Mouse (Mus musculus): ENCODE measurements around the gene Fam19a1. TPM values are rescaled to one million over a fixed set of nuclear protein-coding genes. Genes with fewer than 3 reads are reported as not detected.

The Fam19a1 gene
- polyA plus RNA-seq (2016; fragmentation: Nextera tagmentation; extraction: Ambion mirVana), result 4.8 and 8.9 TPM in 2 replicates

DNA sequence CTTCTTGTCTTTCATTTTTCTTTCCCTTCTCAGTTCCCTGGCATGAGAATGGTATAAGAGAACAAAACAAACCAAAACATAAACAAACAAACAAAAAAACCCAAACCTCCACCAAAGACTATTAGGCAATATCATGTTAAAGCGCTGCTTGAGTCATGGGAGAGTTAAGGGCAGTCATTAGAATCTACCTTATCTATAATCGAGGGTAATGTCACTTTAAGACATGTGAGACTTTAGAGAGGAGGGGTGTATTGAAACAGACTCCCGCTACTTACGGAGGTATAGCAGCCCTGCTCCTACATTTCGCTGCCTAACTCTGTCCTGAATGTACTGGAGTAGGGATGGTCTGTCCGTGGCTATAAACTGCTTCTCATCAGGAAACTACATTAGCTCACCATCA, at the start of gene Fam19a1:
Gene Fam19a1 (plus strand): TSS at position 301 of the 400 bp plus-strand sequence.
- H3K36me3 ChIP-seq, result no peaks in the 10 kb centered on the region
- H3K4me1 ChIP-seq (replicated peaks), result peaks cover 14% of the 10 kb centered on the region; the same call in 1 of the 2 replicates
- WGBS, result 20% methylated on average over 6 of the region's 6 CpGs
- no peaks in the 10 kb centered on the region for H3K9me3 ChIP-seq
- H3K27me3 ChIP-seq, result 0 out of 2 replicates have a peak, but pooled peaks cover 2% of the 10 kb centered on the region
- peak within 1 kb of the TSS; percentile 93 for H3K4me2 ChIP-seq
- ATAC-seq (ENCODE audit: insufficient number of reproducible peaks, insufficient read depth, low FRiP score, low TSS enrichment, low read depth), result no peak
- H3K27ac ChIP-seq, result no peak within 1 kb of the TSS
- H3K9ac ChIP-seq (replicated peaks), result no peak within 1 kb of the TSS; the same call in 1 of the 2 replicates
- peak within 1 kb of the TSS; percentile 26 for H3K4me3 ChIP-seq (replicated peaks)

DNA sequence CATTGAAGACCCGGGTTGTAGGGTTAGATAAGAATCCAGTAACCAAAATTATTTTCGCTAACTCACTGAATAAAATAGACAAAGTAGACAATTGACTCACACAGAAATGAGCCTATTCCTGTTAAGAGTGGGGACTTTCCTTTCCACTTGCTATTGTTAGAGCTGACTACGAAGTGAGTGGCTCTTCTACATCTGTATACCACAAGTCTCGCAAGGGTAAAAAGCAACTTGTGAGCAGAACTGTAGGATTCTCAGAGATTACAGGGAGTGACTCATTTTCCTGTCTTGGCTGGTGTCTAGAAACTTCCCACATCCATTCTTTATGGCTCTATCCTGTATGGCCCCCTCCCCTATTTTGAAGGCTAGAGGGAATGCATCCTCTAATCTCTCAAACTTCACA, 41.9 kb upstream of the Fam19a1 start:
- ATAC-seq (ENCODE audit: insufficient number of reproducible peaks, insufficient read depth, low FRiP score, low TSS enrichment, low read depth), result no peak
- Histone ChIP-seq H3K27me3 (no peaks in the 10 kb centered on the region), H3K9ac (replicated peaks) (no peak overlapping the region), H3K27ac (no peak overlapping the region), H3K4me3 (replicated peaks) (no peak overlapping the region), H3K4me2 (no peak overlapping the region), H3K4me1 (replicated peaks) (no peaks in the 10 kb centered on the region), H3K36me3 (no peaks in the 10 kb centered on the region), H3K9me3 (no peaks in the 10 kb centered on the region)
- WGBS, result 89% methylated on average over 4 of the region's 4 CpGs

DNA sequence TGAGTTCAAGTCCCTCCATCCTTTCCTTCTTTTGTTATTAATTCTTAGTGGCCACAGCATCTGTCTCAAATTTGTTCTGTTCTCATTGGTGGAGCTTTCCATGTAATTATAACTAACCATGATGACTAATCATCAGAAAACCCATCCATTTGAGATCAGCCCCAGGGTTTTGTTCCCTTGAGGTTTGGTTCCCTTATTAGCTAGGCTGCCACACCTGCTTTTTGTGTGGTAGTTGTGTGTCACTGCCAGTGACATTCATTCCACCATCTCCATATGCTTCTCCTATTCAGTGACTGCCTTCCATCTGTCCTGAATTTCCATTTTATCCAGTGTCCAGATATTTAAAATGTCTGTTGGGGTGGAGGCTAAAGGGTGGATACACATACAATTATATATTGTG, 41.4 kb upstream of the Fam19a1 start:
- Histone ChIP-seq H3K4me3 (replicated peaks) (no peak overlapping the region), H3K9ac (replicated peaks) (no peak overlapping the region), H3K4me1 (replicated peaks) (no peaks in the 10 kb centered on the region), H3K27me3 (no peaks in the 10 kb centered on the region), H3K4me2 (no peak overlapping the region), H3K36me3 (no peaks in the 10 kb centered on the region), H3K9me3 (no peaks in the 10 kb centered on the region), H3K27ac (no peak overlapping the region)
- no peak for ATAC-seq (ENCODE audit: insufficient number of reproducible peaks, insufficient read depth, low FRiP score, low TSS enrichment, low read depth)

DNA sequence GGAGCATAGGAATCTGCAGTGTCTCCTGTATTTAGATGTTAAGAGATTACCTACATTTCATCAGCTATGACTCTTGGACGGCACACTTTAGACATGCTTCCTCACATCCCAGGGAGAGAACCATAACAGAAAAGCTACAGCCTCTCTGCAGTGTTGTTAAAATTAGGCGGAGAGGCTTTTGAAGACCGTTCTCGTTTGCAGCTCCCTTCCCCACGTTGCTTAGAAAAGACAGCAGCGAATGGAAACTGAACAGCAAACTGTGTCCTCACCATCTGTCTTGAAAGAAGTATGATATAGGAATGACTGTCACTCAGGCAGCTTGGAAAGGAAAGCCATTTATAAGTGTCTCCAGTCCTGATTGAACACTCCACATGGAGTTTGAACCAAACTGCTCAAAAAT, 23.0 kb upstream of the Fam19a1 start:
- Histone ChIP-seq H3K9ac (replicated peaks) (no peak overlapping the region), H3K9me3 (no peaks in the 10 kb centered on the region), H3K36me3 (no peaks in the 10 kb centered on the region), H3K27ac (no peak overlapping the region), H3K27me3 (no peaks in the 10 kb centered on the region), H3K4me3 (replicated peaks) (no peak overlapping the region), H3K4me1 (replicated peaks) (no peaks in the 10 kb centered on the region), H3K4me2 (no peak overlapping the region)
- ATAC-seq (ENCODE audit: insufficient number of reproducible peaks, insufficient read depth, low FRiP score, low TSS enrichment, low read depth), result no peak
- WGBS, result 87% methylated on average over 6 of the region's 6 CpGs

DNA sequence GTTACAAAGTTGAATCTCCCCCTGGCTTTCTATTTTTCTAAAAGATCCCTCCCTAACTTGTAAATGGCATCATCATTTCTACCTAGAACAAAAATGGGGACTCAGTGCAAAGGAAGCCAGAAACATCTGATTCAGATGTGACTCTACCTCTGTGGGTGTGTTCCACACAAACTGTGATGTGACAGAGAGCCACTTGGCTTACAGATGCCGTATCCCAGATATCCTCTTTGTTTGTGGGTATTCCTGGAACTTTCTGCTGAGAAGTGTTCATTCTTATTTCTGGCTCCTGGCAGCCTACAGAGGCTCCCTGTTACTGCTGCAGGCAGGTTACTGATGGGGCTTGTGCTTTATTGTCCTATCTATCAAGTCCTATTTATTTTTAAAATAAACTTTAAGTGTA, 19.2 kb upstream of the Fam19a1 start:
- Histone ChIP-seq H3K9ac (replicated peaks) (no peak overlapping the region), H3K4me2 (no peak overlapping the region), H3K4me3 (replicated peaks) (no peak overlapping the region), H3K4me1 (replicated peaks) (no peaks in the 10 kb centered on the region), H3K9me3 (no peaks in the 10 kb centered on the region), H3K27me3 (no peaks in the 10 kb centered on the region), H3K27ac (no peak overlapping the region), H3K36me3 (no peaks in the 10 kb centered on the region)
- ATAC-seq (ENCODE audit: insufficient number of reproducible peaks, insufficient read depth, low FRiP score, low TSS enrichment, low read depth), result no peak
- WGBS, result 74% methylated on average over 1 of the region's 1 CpGs

DNA sequence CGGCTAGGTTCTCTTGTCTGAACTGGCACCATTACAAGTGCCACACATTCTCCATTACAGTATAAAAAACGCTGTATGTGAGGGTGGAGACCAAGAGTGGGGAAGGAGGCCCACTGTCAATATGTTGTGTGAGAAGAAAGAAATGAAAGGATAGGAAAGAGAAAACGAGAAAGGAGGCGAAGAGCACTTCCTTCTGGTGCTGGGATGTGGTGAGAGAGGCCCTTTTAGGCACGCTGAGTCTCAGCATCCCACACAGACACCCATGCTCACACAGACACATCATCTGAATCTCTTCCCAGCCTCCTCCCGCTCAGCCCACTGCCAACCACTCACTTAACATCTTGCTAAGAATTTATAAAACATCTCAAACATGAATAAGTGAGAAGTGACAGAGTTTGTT, 14.7 kb upstream of the Fam19a1 start:
- H3K9me3 ChIP-seq, result no peaks in the 10 kb centered on the region
- H3K9ac ChIP-seq (replicated peaks), result no peak overlapping the region
- H3K27ac ChIP-seq, result no peak overlapping the region
- no peaks in the 10 kb centered on the region for H3K4me1 ChIP-seq (replicated peaks)
- no peak overlapping the region for H3K4me3 ChIP-seq (replicated peaks)
- ATAC-seq (ENCODE audit: insufficient number of reproducible peaks, insufficient read depth, low FRiP score, low TSS enrichment, low read depth), result no peak
- H3K4me2 ChIP-seq, result no peak overlapping the region
- H3K36me3 ChIP-seq, result no peaks in the 10 kb centered on the region
- WGBS, result 74% methylated on average over 6 of the region's 6 CpGs
- no peaks in the 10 kb centered on the region for H3K27me3 ChIP-seq

DNA sequence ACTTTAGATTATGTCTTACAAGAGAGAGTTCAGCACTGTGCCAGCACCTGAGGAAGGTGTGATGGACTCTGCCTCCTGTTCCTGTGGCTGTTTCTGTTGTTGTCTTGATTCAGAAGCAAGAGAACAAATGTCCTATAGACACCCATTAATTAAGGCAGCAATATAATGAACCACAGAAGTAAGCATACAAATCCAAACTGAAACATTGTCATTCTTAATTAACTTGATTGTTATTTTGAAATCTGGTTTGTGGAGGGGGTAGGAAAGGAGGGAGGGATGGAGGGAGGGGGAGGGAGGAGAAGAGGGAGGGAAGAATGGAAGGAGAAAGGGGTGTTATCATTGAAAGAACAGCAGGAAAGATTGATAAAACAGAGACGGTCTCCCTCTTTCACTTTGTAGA, 1.3 kb upstream of the Fam19a1 start:
- WGBS, result 71% methylated on average over 1 of the region's 1 CpGs
- ATAC-seq (ENCODE audit: insufficient number of reproducible peaks, insufficient read depth, low FRiP score, low TSS enrichment, low read depth), result no peak

DNA sequence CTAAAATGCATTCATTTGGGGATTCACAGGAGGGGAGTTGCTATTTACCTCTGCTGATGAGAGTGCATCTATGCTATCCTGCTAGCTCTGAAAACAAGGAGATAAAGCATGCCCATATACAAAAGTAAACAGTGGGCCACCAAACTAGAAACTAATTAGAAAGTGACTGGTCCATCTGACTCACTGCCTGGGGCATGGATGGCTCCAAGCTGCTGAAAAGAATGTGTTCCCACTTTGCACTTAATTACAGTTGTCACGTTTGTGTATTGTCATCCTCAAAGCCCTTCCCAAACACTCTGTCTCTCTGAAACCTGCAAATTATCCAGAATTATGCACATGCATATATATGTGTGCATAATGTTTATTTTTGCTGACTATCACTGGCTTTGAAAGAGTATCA, 1.2 kb downstream of the Fam19a1 start:
- ATAC-seq (ENCODE audit: insufficient number of reproducible peaks, insufficient read depth, low FRiP score, low TSS enrichment, low read depth), result no peak
- no peaks in the 10 kb centered on the region for H3K36me3 ChIP-seq
- peak overlapping the region; percentile 93 for H3K4me2 ChIP-seq
- no peak overlapping the region for H3K9ac ChIP-seq (replicated peaks)
- H3K27ac ChIP-seq, result no peak overlapping the region
- peaks cover 17% of the 10 kb centered on the region; the same call in 1 of the 2 replicates for H3K4me1 ChIP-seq (replicated peaks)
- H3K27me3 ChIP-seq, result 0 out of 2 replicates have a peak, but pooled peaks cover 2% of the 10 kb centered on the region
- no peaks in the 10 kb centered on the region for H3K9me3 ChIP-seq
- WGBS, result 13% methylated on average over 1 of the region's 1 CpGs
- H3K4me3 ChIP-seq (replicated peaks), result peak overlapping the region; percentile 26

More for the DNA sequence above, 1.3 kb upstream of the Fam19a1 start:
- Histone ChIP-seq H3K4me1 (replicated peaks) (peaks cover 10% of the 10 kb centered on the region; the same call in 1 of the 2 replicates), H3K27me3 (0 out of 2 replicates have a peak, but pooled peaks cover 2% of the 10 kb centered on the region), H3K27ac (no peak overlapping the region), H3K4me3 (replicated peaks) (no peak overlapping the region), H3K4me2 (no peak overlapping the region), H3K36me3 (no peaks in the 10 kb centered on the region), H3K9ac (replicated peaks) (no peak overlapping the region), H3K9me3 (no peaks in the 10 kb centered on the region)

DNA sequence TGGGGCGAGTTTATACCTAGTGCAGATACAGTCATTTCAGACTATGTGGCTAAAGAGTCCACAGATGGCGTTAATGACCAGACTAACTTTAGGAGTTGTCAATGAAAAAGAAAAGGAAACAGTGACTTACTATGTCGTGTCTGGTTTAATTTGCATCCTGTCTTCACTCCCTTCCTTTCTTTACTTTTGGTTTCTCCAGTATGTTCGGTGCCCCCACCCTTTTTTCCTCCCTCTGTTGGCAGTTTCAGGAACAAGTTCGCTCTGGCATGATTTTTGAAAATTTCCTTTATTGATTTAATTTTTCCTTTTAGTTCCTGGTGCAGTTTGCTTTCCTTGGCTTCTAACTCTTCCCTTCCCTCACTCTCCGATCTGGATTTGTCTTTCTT, 3.2 kb downstream of the Fam19a1 start:
- Histone ChIP-seq H3K4me1 (replicated peaks) (peaks cover 17% of the 10 kb centered on the region; the same call in 1 of the 2 replicates), H3K27ac (no peak overlapping the region), H3K36me3 (no peaks in the 10 kb centered on the region), H3K9me3 (no peaks in the 10 kb centered on the region), H3K4me2 (peak overlapping the region; percentile 93), H3K4me3 (replicated peaks) (peak overlapping the region; percentile 53), H3K27me3 (0 out of 2 replicates have a peak, but pooled peaks cover 2% of the 10 kb centered on the region), H3K9ac (replicated peaks) (peak overlapping the region; percentile 75)
- ATAC-seq (ENCODE audit: insufficient number of reproducible peaks, insufficient read depth, low FRiP score, low TSS enrichment, low read depth), result no peak
- 7% methylated on average over 6 of the region's 6 CpGs for WGBS

DNA sequence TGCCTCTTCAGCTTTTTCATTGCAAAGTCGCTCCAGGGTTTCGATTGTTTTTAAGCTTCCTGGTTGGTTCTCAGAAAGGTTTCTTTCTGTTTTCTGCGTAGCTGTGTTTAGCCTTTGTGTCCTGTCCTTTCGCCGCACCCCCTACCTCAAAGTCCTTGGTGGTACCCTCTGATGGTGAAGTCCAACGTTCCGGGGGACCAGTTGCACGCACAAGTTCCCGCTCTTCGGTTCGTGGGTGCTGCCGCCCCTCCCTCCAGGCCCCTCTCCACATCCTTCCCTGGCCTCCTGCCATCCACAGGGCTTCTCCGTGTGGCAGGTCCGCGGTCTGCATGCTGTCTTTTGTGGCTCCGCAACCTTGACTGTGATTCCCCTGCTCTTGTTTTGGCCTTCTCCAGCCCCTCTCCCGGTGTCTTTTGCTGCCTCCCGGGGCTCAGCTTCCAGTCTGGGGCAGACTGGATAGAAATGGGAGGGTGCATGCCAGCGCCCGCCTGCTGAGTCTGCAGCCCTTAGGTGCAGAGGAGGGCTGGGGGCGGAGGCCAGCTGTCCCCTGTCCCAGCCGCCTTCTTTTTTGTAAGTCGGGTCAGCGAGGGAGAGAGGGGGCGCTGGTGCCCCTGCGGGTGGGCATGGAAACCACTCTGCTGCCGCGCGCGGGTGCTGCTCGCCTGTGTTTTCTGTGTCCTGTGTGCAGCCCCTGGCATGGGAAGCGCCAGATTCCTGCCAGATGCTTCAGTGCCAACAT, 3.7 kb downstream of the Fam19a1 start:
- H3K9ac ChIP-seq (replicated peaks), result peak overlapping the region; percentile 75

DNA sequence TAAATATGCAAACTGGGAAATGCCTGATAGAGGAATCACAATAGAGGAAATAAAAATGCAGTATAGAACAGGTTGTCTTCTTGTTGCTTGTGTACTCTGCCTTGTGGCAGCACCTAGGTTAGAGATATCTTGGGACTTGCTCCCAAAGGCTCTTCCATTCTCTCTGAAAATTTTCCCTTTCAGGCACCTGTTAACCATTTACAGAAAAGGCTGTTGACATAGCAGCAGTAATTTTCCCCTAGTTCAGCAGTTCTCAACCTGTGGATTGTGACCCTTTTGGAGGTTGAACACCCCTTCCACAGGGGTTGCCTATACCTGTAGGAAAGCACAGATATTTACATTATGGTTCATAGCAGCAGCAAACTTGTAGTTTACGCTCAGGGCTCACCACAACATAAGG, 30.4 kb downstream of the Fam19a1 start:
- no peaks in the 10 kb centered on the region for H3K27me3 ChIP-seq
- no peak overlapping the region for H3K4me2 ChIP-seq
- no peaks in the 10 kb centered on the region for H3K36me3 ChIP-seq
- no peak overlapping the region for H3K4me3 ChIP-seq (replicated peaks)
- H3K27ac ChIP-seq, result no peak overlapping the region
- 90% methylated on average over 1 of the region's 1 CpGs for WGBS
- ATAC-seq (ENCODE audit: insufficient number of reproducible peaks, insufficient read depth, low FRiP score, low TSS enrichment, low read depth), result no peak
- no peaks in the 10 kb centered on the region for H3K4me1 ChIP-seq (replicated peaks)
- H3K9me3 ChIP-seq, result no peaks in the 10 kb centered on the region
- H3K9ac ChIP-seq (replicated peaks), result no peak overlapping the region

More for the DNA sequence above, 3.7 kb downstream of the Fam19a1 start:
- Histone ChIP-seq H3K27me3 (0 out of 2 replicates have a peak, but pooled peaks cover 2% of the 10 kb centered on the region), H3K4me1 (replicated peaks) (peaks cover 17% of the 10 kb centered on the region; the same call in 1 of the 2 replicates), H3K9me3 (no peaks in the 10 kb centered on the region), H3K27ac (peak overlapping the region; percentile 24; the same call in 1 of the 2 replicates), H3K4me3 (replicated peaks) (peak overlapping the region; percentile 53), H3K36me3 (no peaks in the 10 kb centered on the region), H3K4me2 (peak overlapping the region; percentile 93)
- ATAC-seq (ENCODE audit: insufficient number of reproducible peaks, insufficient read depth, low FRiP score, low TSS enrichment, low read depth), result peak; percentile 64
- WGBS, result 1% methylated on average over 32 of the region's 32 CpGs
